Mouse (Mus musculus): ENCODE results near the gene Cttnbp2nl. TPM values are rescaled to one million over a fixed set of nuclear protein-coding genes. Genes with fewer than 3 reads are reported as not detected.

Gene Cttnbp2nl
- total RNA-seq, 4 experiments from 2014 or later: 24.7 to 42.3 (median 34.1) TPM

DNA sequence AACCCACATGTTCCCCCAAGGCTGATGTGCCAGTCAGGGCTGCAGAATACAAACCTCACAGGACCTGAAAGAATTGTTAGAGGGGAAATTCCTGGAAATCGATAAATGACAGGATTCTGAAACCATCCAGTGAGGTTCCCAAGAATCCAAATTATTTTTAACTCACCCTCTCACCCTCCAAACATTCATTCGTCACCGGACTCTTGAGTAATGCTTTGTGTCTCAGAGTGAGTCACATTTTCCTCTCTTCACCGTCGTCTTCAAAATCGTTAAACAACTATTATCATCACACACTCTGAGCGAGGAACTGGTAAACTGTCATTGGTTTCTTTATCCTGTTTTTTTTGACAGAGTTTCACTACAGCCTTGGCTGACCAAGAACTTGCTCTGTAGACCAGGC is 7.0 kb upstream of the Cttnbp2nl start:
- no peak for DNase-seq (ENCODE audit: low spot score in 2 of 2)

DNA sequence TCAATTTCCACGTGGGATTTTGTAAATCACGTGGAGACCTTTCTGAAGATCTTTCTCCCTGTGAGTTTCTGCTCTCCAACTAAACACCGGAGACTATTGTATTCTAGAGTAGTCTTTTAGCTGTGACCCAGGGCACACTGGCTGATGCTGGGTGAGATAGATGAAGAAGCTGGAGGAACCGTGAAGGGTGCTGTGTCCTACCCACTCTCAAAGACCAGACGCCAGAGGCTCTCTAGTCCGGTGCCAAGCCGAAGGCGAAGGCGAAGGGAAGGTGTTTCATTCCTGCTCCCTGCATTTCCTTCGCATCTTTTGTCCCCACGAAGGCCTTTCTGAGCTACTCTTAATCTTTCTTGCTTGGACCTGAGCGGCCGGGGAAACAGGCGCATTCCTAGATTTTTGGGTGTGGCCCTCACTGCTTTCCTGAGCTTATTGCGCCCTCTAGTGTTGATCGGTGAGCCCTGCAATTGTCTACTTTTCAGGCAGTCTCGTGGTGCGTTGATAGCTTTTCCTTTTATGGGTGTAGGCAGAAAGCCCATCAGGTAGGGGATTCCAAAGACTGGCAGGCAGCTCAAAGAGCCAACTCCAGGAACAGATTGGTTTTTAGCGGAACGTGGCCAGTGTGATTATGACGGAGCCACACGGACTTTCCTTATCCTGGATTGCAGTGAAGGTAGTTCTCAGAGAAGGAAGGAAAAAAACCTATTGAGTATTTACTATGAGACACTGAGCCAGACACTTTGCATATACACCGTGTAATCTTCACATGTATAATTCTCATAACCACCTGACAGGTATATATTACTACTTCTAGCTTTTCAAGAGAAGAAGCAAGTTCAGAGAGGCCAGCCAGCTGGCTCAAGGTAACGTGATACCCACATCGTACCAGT is 5.9 kb upstream of the Cttnbp2nl start:
- DNase-seq (ENCODE audit: low spot score in 2 of 2): peak; percentile 82 to 93

DNA sequence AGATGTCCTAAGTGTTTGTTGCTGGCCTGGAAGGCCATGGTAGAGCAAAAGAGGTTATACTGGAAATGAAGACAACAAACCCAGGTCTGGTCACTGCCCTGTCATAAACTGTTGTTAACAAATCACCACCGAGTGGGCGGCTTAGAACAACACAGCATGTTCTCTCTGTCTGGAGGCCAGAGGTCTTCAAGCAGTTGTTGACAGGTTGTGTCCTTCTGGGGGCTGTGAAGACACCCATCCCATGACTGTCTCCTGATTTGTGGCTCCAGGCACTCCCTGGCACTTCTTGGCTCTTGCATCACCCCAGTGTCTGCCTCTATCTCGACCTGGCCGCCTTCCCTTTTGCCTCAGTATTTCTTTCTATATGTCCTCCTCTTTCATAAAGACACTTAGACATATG is 2.7 kb upstream of the Cttnbp2nl start:
- no peak for DNase-seq (ENCODE audit: low spot score in 2 of 2)

DNA sequence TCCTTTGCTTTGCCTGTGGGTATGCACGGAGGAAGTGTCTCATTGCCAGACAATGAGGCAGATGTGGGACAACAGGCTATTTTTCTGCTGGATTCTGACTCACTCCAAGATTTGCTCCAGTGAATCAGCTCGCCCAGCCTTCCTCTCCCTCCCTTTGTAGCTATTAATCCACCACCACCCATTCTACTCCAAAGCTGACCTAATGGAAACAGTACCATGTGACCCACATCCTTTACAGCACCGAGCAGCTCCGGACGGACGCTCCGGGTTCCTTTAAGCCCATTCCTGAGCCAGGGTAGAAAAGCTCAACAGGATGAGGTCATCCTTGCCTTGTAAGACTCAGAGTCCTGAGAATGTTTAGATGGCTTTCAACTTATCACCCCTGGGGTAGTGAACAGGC is 2.0 kb upstream of the Cttnbp2nl start:
- DNase-seq (ENCODE audit: low spot score in 2 of 2): peak in 1 of 2 experiments; percentile 39

DNA sequence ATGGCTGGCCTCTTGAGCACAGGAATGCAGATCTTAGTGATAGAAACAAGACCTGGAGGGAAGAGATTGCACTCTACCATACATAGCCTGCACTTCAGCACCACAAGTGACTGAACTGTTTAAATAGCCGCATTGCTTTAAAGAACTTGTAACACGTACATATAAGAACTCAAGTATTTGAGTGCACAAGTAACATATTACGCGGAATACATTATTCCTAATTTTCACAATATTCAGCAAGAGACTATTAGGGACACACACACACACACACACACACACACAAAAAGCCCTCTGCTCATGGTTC is 704 bp upstream of the Cttnbp2nl start:
- DNase-seq (ENCODE audit: low spot score in 2 of 2): no peak

DNA sequence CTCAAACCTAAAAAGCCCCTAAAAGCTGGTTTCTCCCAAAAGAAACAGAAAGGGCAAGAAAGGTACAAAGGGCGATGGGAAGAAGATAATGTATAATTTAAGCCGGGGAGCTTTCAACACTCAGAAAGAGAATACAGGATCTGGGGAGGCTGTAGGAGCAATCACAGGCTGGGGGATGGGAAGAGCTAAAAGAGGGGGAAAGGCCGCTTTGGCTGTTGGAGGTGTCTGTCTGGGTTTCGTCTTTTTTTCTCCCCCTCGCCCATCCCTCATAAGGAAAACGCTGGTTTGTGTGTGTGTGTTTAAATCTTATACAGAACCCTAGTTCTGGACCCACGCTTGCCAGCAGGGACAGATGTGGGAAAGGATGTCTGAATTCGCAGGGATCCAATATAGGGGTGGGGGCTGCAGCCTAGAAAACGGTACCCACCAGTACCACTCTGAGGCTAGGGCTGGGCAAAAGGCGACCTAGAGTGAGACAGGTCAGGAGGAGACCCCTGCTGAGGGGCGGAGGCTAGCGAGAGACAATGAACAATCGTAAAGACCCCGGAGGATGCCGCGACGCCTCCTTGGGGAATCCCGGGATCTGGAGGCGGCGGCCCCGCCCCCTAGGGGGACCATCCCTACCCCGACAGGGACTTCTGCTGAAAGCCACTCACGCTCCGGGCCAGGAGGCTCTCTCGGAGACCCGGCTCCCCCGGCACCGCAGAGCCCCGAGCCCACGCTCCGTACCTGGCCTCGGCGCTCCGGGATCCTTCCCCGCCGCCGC is 592 bp downstream of the Cttnbp2nl start:
- no peak for DNase-seq (ENCODE audit: low spot score in 2 of 2)

DNA sequence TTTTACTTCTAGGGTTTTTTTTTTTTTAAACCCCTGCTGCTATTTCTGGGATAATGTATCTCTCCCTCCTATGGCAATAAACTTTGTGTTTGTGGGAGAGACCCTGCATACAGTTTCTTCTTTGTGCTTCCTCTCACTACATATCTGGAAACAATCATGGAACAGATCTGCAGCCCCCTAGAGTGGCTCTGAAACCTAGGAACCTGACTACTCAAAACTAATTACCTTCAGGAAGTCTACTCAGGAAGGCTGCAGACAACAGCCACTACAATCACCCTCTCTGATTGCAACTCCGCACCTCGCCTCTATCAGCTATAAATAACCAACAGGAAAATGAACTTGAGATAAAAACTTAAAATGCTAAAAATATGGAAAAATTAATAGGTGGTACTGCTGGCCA is 1.8 kb downstream of the Cttnbp2nl start:
- no peak for DNase-seq (ENCODE audit: low spot score in 2 of 2)

DNA sequence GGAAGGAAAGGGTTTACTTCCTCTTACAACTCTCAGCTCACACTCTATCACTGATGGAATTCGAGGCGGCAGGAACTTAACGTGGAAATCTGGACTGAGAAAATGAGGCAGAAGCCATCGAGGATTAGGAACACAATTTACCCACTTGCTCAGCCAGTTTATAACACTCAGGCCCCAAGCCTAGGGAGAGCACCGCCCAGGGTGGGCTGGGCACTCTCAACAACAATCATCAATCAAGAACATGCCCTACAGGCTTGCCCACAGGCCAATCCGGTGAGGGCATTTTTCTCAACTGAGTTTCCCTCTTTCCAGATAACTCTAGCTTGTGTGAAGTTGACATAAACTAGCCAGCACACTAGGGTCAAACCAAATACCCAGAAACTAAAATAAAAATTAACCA is 3.1 kb downstream of the Cttnbp2nl start:
- DNase-seq (ENCODE audit: low spot score in 2 of 2): no peak

DNA sequence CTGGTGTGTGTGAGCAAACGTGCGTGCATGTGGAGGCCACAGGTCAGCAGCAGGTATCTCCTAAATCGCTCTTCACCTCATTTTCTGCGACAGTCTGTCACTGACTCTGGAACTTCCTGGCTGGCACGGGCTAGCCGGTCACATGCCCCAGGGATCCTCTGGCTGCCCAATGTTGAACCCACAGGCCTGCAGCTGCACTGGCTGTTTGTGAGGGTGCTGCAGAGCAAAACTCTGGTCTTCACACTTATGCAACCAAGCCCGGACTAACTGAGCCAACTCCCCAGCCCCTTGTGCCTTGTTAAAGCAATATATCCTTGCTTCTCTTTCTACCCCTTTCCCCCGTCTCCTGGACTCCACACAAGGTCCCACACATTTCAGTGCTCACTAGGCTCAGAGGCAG is 5.3 kb downstream of the Cttnbp2nl start:
- DNase-seq (ENCODE audit: low spot score in 2 of 2): peak in 1 of 2 experiments; percentile 45

DNA sequence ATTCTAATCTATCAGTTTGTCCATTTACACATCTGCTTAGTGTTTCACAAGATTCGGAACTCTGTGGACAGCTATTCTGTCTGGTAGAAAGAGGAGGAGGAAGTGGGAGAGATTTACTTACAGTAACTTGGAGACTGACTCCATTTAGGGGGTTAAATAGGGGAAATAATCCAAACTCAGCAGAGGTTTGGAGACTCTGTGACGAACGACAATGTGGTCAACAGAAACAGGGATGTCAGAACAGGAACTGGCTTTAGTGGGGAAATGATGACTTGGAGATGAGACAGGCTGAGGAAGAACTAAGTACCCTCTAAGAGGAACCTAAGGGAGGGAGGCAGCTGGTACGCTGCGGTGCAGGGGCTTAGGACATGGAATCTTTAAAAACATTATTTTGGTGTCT is 6.1 kb downstream of the Cttnbp2nl start:
- no peak for DNase-seq (ENCODE audit: low spot score in 2 of 2)

DNA sequence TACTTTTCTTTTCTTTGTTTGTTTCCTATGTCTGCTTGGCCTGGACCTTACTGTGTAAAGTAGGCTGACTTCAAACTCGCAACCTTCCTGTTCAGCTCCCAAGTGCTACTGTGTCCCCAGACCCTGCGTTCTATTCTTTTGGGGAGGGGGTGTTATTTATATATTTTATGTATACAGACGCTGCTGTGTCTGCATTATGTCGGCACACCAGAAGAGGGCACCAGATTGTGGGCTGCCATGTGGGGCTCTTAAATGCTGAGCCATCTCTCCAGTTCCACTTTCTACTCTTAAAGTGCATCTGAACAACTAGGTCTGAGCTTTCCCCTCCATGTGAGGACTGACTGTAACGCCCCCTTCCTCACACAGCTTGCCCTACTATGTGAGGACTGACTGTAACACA is 9.2 kb downstream of the Cttnbp2nl start:
- DNase-seq (ENCODE audit: low spot score in 2 of 2): no peak

DNA sequence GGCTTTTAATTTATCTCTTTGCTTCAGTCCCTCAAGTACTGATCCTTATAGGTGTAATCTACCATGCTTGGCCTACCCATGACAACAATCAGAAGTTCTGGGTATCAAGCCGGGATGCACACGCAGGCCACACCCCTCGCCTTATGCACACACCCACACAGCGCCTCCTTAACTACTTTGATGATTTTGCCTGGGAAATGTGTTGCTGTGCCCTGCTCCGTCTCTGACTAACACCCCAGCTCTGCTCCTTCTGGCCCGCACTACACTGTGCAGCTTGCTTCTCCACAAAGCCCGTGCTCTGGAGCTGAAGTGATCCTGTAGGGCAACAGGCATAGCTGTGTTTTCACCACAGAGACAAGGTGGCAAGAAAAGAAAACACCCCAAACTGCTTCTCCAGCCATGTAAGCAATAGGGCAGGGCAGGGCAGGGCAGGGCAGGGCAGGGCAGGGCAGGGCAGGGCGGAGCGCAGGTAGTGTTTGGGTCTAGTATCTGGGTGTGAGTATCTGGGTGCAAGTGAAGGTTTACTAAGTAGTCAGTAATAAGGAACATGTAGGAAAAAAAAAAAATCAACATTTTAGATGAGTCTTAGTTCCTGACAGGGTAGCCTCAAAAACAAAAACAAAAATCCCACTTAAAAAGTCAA is 11.8 kb downstream of the Cttnbp2nl start:
- no peak for DNase-seq (ENCODE audit: low spot score in 2 of 2)

DNA sequence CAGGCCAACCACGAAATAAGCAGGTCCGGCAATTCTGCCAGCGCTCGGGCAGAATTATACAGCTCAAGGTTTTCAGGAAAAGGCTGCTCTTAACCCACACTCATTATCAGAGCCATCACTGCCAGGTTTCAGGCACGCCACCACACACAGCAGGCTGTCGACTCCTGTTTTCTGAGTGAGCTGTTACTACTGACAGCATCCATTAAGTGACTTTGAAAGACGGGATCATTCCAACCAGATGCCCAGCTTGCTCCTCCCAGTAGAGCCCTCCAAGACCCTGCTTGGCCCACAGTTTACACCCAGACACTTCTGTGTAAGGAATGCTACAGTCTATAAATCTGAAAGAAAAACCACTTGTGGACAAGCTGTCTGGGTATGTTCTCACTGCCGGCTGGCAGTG is 12.9 kb downstream of the Cttnbp2nl start:
- DNase-seq (ENCODE audit: low spot score in 2 of 2): no peak

DNA sequence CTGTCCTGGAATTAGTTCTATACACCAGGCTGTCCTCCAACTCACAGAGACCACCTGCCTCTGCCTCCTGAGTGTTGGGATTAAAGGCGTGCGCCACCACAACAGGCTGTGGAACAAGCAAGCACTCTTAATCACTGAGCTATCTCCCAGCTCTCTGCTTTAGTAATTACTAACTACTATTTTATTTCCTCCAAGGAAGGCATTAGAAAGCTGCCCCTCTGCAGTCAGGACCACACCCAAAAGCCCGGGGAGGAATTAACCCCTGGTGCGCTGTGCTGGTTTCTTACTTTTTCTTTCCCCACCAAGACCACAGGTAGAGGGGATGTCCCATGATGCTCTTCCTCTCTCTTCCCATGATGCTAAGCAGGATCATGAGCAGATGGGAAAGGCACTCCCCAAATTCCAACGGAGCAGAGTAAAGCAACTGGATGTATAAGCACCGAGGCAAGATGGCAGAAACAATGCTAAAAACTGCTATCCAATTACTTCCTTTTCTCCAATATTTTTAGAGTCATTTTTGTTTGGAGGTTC is 15.6 kb downstream of the Cttnbp2nl start:
- no peak for DNase-seq (ENCODE audit: low spot score in 2 of 2)

DNA sequence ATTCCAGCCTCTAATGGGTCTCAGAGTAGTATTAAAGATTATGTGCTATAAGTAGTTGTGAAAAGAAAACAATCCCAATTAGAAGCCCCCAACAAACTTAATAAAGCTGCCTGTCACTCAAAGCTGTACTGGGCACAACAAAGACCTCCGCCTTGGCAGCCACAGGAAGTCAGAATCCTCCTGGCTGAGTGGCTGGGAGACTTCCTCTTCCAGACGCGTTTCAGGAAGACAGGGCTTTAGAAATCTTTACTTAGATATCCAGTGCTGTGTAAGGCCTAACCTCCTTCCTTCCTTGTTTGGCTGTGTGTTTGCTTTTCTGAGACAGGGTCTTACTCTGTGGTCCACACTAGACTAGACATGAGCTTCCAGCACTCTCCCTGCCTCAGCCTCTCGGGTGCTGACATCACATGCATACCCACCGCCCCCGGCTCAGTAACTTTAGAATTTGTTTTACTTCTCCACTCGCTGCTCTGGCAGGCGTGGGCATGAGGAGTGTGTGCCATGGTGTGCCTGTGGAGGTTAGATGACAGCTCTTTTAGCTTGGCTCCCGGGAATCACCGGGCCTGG is 16.6 kb downstream of the Cttnbp2nl start:
- no peak for DNase-seq (ENCODE audit: low spot score in 2 of 2)

DNA sequence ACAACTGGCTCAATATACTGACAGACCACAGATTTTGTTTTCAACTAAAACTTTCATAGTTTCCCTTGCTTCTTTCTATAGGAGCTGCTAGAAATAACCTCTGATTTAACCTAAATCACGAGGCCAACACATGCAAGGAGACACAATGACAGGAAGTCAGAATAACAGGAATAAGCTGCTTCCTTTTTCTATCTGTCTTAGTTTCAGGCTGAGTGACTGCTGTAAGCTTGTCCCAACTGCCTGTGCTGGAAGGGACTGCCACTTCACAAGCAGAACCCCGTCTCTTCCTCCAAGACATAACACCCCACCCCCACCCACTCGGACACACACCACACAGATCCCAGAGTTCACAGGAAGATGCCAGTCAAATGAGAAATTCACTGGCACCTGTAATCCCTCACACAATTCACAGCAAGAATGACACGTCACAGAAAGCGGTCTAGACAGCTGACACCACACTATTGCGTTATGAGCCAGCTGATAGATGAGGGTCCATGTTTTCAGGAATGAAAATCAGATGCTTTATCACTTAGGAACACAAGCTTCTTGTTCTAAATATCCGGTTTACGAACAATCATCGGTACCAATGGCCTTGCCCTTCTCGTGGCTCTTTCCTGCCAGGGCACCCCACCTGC is 29.5 kb downstream of the Cttnbp2nl start:
- DNase-seq (ENCODE audit: low spot score in 2 of 2): no peak

DNA sequence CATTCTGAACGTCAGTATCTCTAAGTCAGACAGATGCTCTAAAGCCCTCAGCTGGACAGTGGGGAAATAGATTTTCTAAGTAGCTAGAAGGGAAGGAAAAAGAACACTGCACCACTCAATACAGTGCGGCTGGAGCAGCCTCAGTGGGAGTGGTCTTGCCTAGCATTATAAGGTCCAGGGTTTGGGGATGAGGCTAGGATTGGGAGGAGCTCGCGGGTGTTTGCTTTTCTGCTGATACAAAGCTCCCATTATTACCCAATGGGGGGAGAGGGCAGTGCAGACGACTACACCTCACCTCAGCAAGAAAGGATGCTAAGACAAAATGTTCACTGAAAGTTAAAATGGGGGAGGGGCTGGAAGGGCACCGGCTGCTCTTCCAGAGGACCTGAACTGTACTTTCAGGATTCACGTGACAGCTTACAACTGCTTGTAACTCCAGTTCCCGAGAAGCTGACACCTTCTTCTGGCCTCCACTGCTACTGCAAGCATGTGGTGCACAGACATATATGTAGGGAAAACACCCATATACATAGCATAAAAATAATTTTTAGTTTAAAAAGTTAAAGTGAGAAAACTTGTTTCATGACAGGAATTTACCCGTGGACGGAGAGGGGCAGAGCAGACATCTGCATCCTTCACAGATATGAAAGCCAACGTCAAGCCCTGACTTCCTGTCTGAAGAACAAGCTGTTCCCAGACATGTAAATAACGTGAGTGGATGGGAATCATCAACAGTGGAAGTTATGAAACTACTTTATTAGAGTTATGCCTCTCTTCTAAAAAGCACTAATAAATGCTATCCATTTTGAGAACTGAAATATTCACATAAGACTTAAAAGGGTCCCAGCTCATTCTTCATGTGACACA is 32.9 kb downstream of the Cttnbp2nl start:
- no peak for DNase-seq (ENCODE audit: low spot score in 2 of 2)

DNA sequence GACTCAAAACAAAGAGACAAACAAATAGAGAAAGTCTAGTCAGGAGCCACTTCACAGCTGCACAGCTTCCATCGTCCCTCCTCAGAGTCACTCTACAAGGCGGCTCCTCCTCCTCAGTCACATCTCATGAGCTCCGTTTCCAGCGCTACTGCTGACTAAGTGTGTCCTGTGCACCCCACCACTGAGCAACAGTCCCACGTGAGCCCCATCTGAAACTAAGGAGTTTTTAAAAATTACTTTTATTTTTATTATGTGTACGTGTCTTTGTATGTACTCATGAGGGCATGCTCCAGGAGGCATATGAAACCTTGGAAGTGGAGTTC is 34.2 kb downstream of the Cttnbp2nl start:
- no peak for DNase-seq (ENCODE audit: low spot score in 2 of 2)

DNA sequence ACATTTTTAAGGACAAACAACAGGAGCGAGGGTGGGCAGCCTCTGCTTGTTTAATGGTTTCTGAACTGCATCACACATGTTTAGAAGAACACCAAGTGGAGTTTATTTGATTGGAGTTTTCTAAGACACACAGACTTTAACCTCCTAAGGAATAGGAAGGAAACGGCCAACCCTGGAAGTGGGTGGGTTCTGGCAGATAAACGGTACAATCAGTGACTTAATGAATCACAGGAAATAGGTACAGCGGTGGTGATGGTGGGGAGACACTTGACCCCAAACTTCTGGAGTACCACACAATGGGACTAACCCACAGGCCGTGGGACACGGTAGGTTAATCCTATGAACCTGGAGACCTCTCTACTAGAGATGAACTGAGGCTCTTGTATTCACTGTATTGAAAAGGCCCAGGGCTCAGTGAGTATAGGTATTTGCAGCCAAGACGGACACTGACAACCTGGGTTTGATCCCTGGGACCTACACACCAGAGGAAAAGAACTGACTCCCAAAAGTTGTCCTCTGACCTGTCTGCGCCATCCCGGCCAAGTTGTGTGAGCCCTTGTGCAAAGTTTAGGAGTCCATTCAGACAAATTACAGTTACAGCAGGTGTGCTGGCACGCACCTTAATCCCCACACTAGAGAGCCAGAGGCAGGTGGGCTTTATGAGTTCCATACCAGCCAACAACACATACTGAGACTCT is 34.7 kb downstream of the Cttnbp2nl start:
- DNase-seq (ENCODE audit: low spot score in 2 of 2): no peak

DNA sequence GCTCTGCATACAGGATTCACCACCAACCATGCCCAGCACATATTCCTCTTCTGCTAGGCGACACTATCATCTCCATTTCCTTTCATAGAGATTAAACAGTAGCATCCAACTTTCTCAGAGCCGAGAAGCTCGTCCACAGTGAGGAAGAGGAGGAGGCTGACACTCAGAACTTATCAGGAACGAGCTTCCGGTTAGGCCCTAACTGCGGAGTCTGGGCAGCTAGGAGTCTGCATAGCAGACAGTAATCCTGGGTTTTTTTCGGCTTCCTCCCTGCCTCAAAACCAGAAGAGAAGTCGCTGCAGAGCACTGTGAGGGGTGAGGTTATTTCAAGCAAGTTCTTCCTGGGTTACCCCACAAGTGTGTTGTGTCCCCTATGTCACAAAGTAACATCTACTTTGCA is 35.6 kb downstream of the Cttnbp2nl start:
- DNase-seq (ENCODE audit: low spot score in 2 of 2): no peak
